Comparison of ENCODE assay signal across 8 mouse cellular contexts in genomic region chr3:90293352-90294063, GRCm38 (mm10). TPM values are rescaled to one million over a fixed set of nuclear protein-coding genes. Genes with fewer than 3 reads are reported as not detected.
A peak's percentile ranks its signal among the peaks of the same experiment; 100 is the strongest.
DNase-seq lines count a peak whose midpoint lies in the region; ATAC-seq and TF ChIP-seq lines count a peak whose summit lies in the region.

No protein-coding gene starts in this region.

- peak overlapping the region; percentile 87 for H3K4me3 ChIP-seq in embryonic facial prominence, embryonic 11.5 days (ENCODE audit: low read depth, low read length)
- peak overlapping the region; percentile 98 for H3K4me3 ChIP-seq in heart, embryonic 10.5 days
- H3K4me3 ChIP-seq in liver, postnatal 0 days (ENCODE audit: low read depth, low read length) = peak overlapping the region; percentile 90

- no peaks in the 10 kb centered on the region for H3K36me3 ChIP-seq in embryonic facial prominence, embryonic 11.5 days (replicated peaks; ENCODE audit: control insufficient read depth, insufficient read depth, low read depth, low read length)
- 0 out of 2 replicates have a peak, but pooled peaks cover 2% of the 10 kb centered on the region for H3K36me3 ChIP-seq in heart, embryonic 10.5 days
- 0 out of 2 replicates have a peak, but pooled peaks cover 3% of the 10 kb centered on the region for H3K36me3 ChIP-seq in liver, postnatal 0 days (replicated peaks; ENCODE audit: insufficient read depth, low read length)

- peak; percentile 28 to 39 for DNase-seq in CD8-positive naive resting alpha-beta T cell, adult 2 months (ENCODE audit: low read depth in 2 of 2, low spot score in 2 of 2)
- peak; percentile 85 for DNase-seq in adrenal gland, postnatal 10 days
- peak; percentile 88 for DNase-seq in embryonic facial prominence, embryonic 11.5 days (ENCODE audit: low spot score)
- DNase-seq in heart, embryonic 10.5 days (ENCODE audit: low spot score) = no peak
- peak; percentile 89 for DNase-seq in kidney, postnatal 10 days
- DNase-seq in liver, postnatal 0 days = peak; percentile 87
- DNase-seq in ovary, postnatal 10 days (ENCODE audit: low spot score) = peak; percentile 45
- peak; percentile 61 for DNase-seq in urinary bladder, postnatal 14 days (ENCODE audit: low spot score)

- TF ChIP-seq CTCF in liver, postnatal 0 days (IDR thresholded peaks at IDR 0.05; ENCODE audit: low read depth) = no peak

- no peaks in the 10 kb centered on the region for H3K9me3 ChIP-seq in embryonic facial prominence, embryonic 11.5 days (replicated peaks; ENCODE audit: control insufficient read depth, low read length)
- H3K9me3 ChIP-seq in heart, embryonic 10.5 days = no peaks in the 10 kb centered on the region
- no peaks in the 10 kb centered on the region for H3K9me3 ChIP-seq in liver, postnatal 0 days (ENCODE audit: low read length)

- under 1% methylated on average over 21 of the region's 68 CpGs for WGBS in embryonic facial prominence, embryonic 11.5 days
- under 1% methylated on average over 31 of the region's 68 CpGs for WGBS in heart, embryonic 10.5 days
- under 1% methylated on average over 25 of the region's 68 CpGs for WGBS in liver, postnatal 0 days (ENCODE audit: insufficient replicate concordance)

- ATAC-seq in embryonic facial prominence, embryonic 11.5 days (replicated peaks; ENCODE audit: insufficient number of reproducible peaks, low FRiP score, low TSS enrichment, low read depth) = peak; percentile 2
- ATAC-seq in liver, postnatal 0 days = peak; percentile 33

- peak overlapping the region; percentile 87 for H3K9ac ChIP-seq in embryonic facial prominence, embryonic 11.5 days (replicated peaks; ENCODE audit: low read length)
- peak overlapping the region; percentile 95 for H3K9ac ChIP-seq in liver, postnatal 0 days (replicated peaks)

- H3K27me3 ChIP-seq in embryonic facial prominence, embryonic 11.5 days (ENCODE audit: control insufficient read depth, insufficient read depth, low read length) = no peaks in the 10 kb centered on the region
- no peaks in the 10 kb centered on the region for H3K27me3 ChIP-seq in heart, embryonic 10.5 days (ENCODE audit: insufficient read depth, poor library complexity, severe bottlenecking)
- no peaks in the 10 kb centered on the region for H3K27me3 ChIP-seq in liver, postnatal 0 days (ENCODE audit: insufficient read depth, low read length)

- H3K4me1 ChIP-seq in embryonic facial prominence, embryonic 11.5 days (ENCODE audit: control insufficient read depth, insufficient read depth, low read length) = no peaks in the 10 kb centered on the region
- H3K4me1 ChIP-seq in heart, embryonic 10.5 days = peaks cover 26% of the 10 kb centered on the region
- H3K4me1 ChIP-seq in liver, postnatal 0 days (ENCODE audit: insufficient read depth) = peaks cover 20% of the 10 kb centered on the region

- peak overlapping the region; percentile 65 for H3K4me2 ChIP-seq in embryonic facial prominence, embryonic 11.5 days (ENCODE audit: low read depth, low read length)
- H3K4me2 ChIP-seq in liver, postnatal 0 days (ENCODE audit: low read depth, low read length) = peak overlapping the region; percentile 78

- H3K27ac ChIP-seq in embryonic facial prominence, embryonic 11.5 days (replicated peaks; ENCODE audit: low read depth, low read length) = peak overlapping the region; percentile 97
- peak overlapping the region; percentile 99 for H3K27ac ChIP-seq in heart, embryonic 10.5 days
- peak overlapping the region; percentile 99 for H3K27ac ChIP-seq in liver, postnatal 0 days (ENCODE audit: low read depth)

- TF ChIP-seq EP300 in liver, postnatal 0 days (IDR thresholded peaks at IDR 0.05; ENCODE audit: low read depth) = no peak

RNA-seq across cellular contexts. Expression of gene Gatad2b, which starts 0.5 kb away (rescaled TPM):
- total RNA-seq in adrenal gland, postnatal 10 days (2021) = 10 to 100 TPM; 55.5 to 65.9 TPM
- 12.6 TPM in 2 replicates for polyA plus RNA-seq in embryonic facial prominence, embryonic 11.5 days (2014; fragmentation: Nextera tagmentation; extraction: Ambion mirVana)
- 10.6 and 11.8 TPM in 2 replicates for polyA plus RNA-seq in heart, embryonic 10.5 days (2016; fragmentation: Nextera tagmentation; extraction: Ambion mirVana)
- polyA plus RNA-seq in liver, postnatal 0 days (2015; fragmentation: Nextera tagmentation; extraction: Ambion mirVana) = 2.3 and 3.1 TPM in 2 replicates

RNA-seq across cellular contexts. Expression of gene Dennd4b, which starts 28.5 kb away (rescaled TPM):
- total RNA-seq in adrenal gland, postnatal 10 days (2021) = 10 to 100 TPM in 1 of 2 experiments, 1 to 10 TPM in 1; 8.5 to 17.0 TPM
- 2.6 and 2.9 TPM in 2 replicates for polyA plus RNA-seq in embryonic facial prominence, embryonic 11.5 days (2014; fragmentation: Nextera tagmentation; extraction: Ambion mirVana)
- 4.6 and 7.0 TPM in 2 replicates for polyA plus RNA-seq in heart, embryonic 10.5 days (2016; fragmentation: Nextera tagmentation; extraction: Ambion mirVana)
- 2.0 TPM in 2 replicates for polyA plus RNA-seq in liver, postnatal 0 days (2015; fragmentation: Nextera tagmentation; extraction: Ambion mirVana)

RNA-seq across cellular contexts. Expression of gene Crtc2, which starts 39.5 kb away (rescaled TPM):
- 10 to 100 TPM; 36.1 to 47.7 TPM for total RNA-seq in adrenal gland, postnatal 10 days (2021)
- 10.8 and 12.5 TPM in 2 replicates for polyA plus RNA-seq in embryonic facial prominence, embryonic 11.5 days (2014; fragmentation: Nextera tagmentation; extraction: Ambion mirVana)
- polyA plus RNA-seq in heart, embryonic 10.5 days (2016; fragmentation: Nextera tagmentation; extraction: Ambion mirVana) = 14.4 and 21.6 TPM in 2 replicates
- 6.6 and 7.9 TPM in 2 replicates for polyA plus RNA-seq in liver, postnatal 0 days (2015; fragmentation: Nextera tagmentation; extraction: Ambion mirVana)

RNA-seq across cellular contexts. Expression of gene Slc39a1, which starts 45.5 kb away (rescaled TPM):
- total RNA-seq in adrenal gland, postnatal 10 days (2021) = 100 to 1,000 TPM; 114 to 118 TPM
- polyA plus RNA-seq in embryonic facial prominence, embryonic 11.5 days (2014; fragmentation: Nextera tagmentation; extraction: Ambion mirVana) = 48.7 and 49.1 TPM in 2 replicates
- 51.3 and 79.6 TPM in 2 replicates for polyA plus RNA-seq in heart, embryonic 10.5 days (2016; fragmentation: Nextera tagmentation; extraction: Ambion mirVana)
- polyA plus RNA-seq in liver, postnatal 0 days (2015; fragmentation: Nextera tagmentation; extraction: Ambion mirVana) = 41.7 and 54.0 TPM in 2 replicates

RNA-seq across cellular contexts. Expression of gene Creb3l4, which starts 50.2 kb away (rescaled TPM):
- under 1 TPM; 0.36 to 0.55 TPM for total RNA-seq in adrenal gland, postnatal 10 days (2021)
- polyA plus RNA-seq in embryonic facial prominence, embryonic 11.5 days (2014; fragmentation: Nextera tagmentation; extraction: Ambion mirVana) = 7.7 and 9.9 TPM in 2 replicates
- 2.1 and 2.2 TPM in 2 replicates for polyA plus RNA-seq in heart, embryonic 10.5 days (2016; fragmentation: Nextera tagmentation; extraction: Ambion mirVana)
- polyA plus RNA-seq in liver, postnatal 0 days (2015; fragmentation: Nextera tagmentation; extraction: Ambion mirVana) = 0.15 and 0.41 TPM in 2 replicates
